Mouse (Mus musculus) cortical plate, adult 2 months (tissue): ENCODE measurements around the gene Gse1. TPM values are rescaled to one million over a fixed set of nuclear protein-coding genes. Genes with fewer than 3 reads are reported as not detected.

Source experiments
- H3K27ac ChIP-seq: fragments of 200-500 bp; 2 replicates; pipeline ENCODE4 v1.5.1; 2012; ENCODE audit warnings: low read length, control low read depth, inconsistent platforms; ENCODE audit not compliant: insufficient read depth
- H3K4me1 ChIP-seq: fragments of 200-500 bp; 2 replicates; pipeline ENCODE4 v1.6.1; 2011; ENCODE audit warnings: low read length; ENCODE audit not compliant: control insufficient read depth, insufficient read depth
- H3K4me3 ChIP-seq: fragments of 200-500 bp; 2 replicates; pipeline ENCODE4 v1.5.1; 2011; ENCODE audit warnings: mild to moderate bottlenecking, low read length, control low read depth; ENCODE audit not compliant: insufficient read depth
- CTCF ChIP-seq: fragments of 200-500 bp; IDR thresholded peaks from 2 replicates; pipeline ENCODE4 v1.5.1; 2011; ENCODE audit warnings: mild to moderate bottlenecking, control low read depth, low read length; ENCODE audit not compliant: insufficient read depth; ENCODE audit errors: extremely low read depth
- POLR2A ChIP-seq: fragments of 200-500 bp; IDR thresholded peaks from 2 replicates; pipeline ENCODE4 v1.6.1; 2011; ENCODE audit warnings: mild to moderate bottlenecking, low read length, control low read depth; ENCODE audit not compliant: insufficient read depth; ENCODE audit errors: extremely low read depth
- polyA plus RNA-seq: library from polyadenylated mRNA; depleted of rRNA; stranded (reverse); fragments of >200 nt; gene quantifications from 2 replicates; pipeline ENCODE4 v1.2.3, GENCODE M21; 2012

Gse1 gene
- polyA plus RNA-seq, 1 experiment, result 41.0 TPM

- 0 out of 2 replicates have a peak, but pooled peaks cover 2% of the 10 kb centered on the region for H3K4me1 ChIP-seq
- H3K4me3 ChIP-seq, result no peak overlapping the region
- TF ChIP-seq CTCF (no peak), POLR2A (no peak)
- no peak overlapping the region for H3K27ac ChIP-seq
Observed at GRCm38 (mm10) chr8:120452111-120452510, 223.9 kb downstream of the Gse1 start.

- Histone ChIP-seq H3K27ac (no peak overlapping the region), H3K4me3 (no peak overlapping the region), H3K4me1 (no peaks in the 10 kb centered on the region)
- TF ChIP-seq CTCF (no peak), POLR2A (no peak)
Observed at GRCm38 (mm10) chr8:120454404-120454803, 226.1 kb downstream of the Gse1 start.

- Histone ChIP-seq H3K4me3 (no peak overlapping the region), H3K27ac (no peak overlapping the region), H3K4me1 (peaks cover under 1% of the 10 kb centered on the region; the same call in 1 of the 2 replicates)
- TF ChIP-seq CTCF (no peak), POLR2A (no peak)
Observed at GRCm38 (mm10) chr8:120460375-120460774, 232.1 kb downstream of the Gse1 start.

- TF ChIP-seq CTCF (no peak), POLR2A (no peak)
- Histone ChIP-seq H3K4me1 (peaks cover 2% of the 10 kb centered on the region; the same call in 1 of the 2 replicates), H3K4me3 (no peak overlapping the region), H3K27ac (no peak overlapping the region)
Observed at GRCm38 (mm10) chr8:120462119-120462551, 233.9 kb downstream of the Gse1 start.

GRCm38 (mm10) chr8:120462611-120463010 is 234.4 kb downstream of the Gse1 start:
- TF ChIP-seq CTCF (no peak), POLR2A (no peak)
- peaks cover 2% of the 10 kb centered on the region; the same call in 1 of the 2 replicates for H3K4me1 ChIP-seq
- H3K27ac ChIP-seq, result no peak overlapping the region
- no peak overlapping the region for H3K4me3 ChIP-seq

- peaks cover 2% of the 10 kb centered on the region; the same call in 1 of the 2 replicates for H3K4me1 ChIP-seq
- TF ChIP-seq CTCF (no peak), POLR2A (no peak)
- no peak overlapping the region for H3K4me3 ChIP-seq
- no peak overlapping the region for H3K27ac ChIP-seq
Observed at GRCm38 (mm10) chr8:120463918-120464584, 235.8 kb downstream of the Gse1 start.

GRCm38 (mm10) chr8:120464585-120464937 is 236.3 kb downstream of the Gse1 start:
- Histone ChIP-seq H3K4me3 (no peak overlapping the region), H3K27ac (no peak overlapping the region), H3K4me1 (peaks cover 2% of the 10 kb centered on the region; the same call in 1 of the 2 replicates)
- TF ChIP-seq POLR2A (no peak), CTCF (no peak)

GRCm38 (mm10) chr8:120465710-120466109 is 237.5 kb downstream of the Gse1 start:
- Histone ChIP-seq H3K4me1 (peaks cover 2% of the 10 kb centered on the region; the same call in 1 of the 2 replicates), H3K27ac (no peak overlapping the region), H3K4me3 (no peak overlapping the region)
- no peak for TF ChIP-seq CTCF
- no peak for TF ChIP-seq POLR2A

- peaks cover 2% of the 10 kb centered on the region; the same call in 1 of the 2 replicates for H3K4me1 ChIP-seq
- H3K4me3 ChIP-seq, result no peak overlapping the region
- no peak overlapping the region for H3K27ac ChIP-seq
- TF ChIP-seq CTCF (no peak), POLR2A (no peak)
Observed at GRCm38 (mm10) chr8:120466266-120466665, 238.0 kb downstream of the Gse1 start.

GRCm38 (mm10) chr8:120467598-120467997 is 239.3 kb downstream of the Gse1 start:
- Histone ChIP-seq H3K27ac (no peak overlapping the region), H3K4me1 (peaks cover 2% of the 10 kb centered on the region; the same call in 1 of the 2 replicates), H3K4me3 (no peak overlapping the region)
- TF ChIP-seq CTCF (no peak), POLR2A (no peak)

GRCm38 (mm10) chr8:120470170-120470569 is 241.9 kb downstream of the Gse1 start:
- TF ChIP-seq POLR2A, result no peak
- no peak for TF ChIP-seq CTCF
- H3K4me3 ChIP-seq, result no peak overlapping the region
- H3K27ac ChIP-seq, result no peak overlapping the region
- peaks cover 2% of the 10 kb centered on the region; the same call in 1 of the 2 replicates for H3K4me1 ChIP-seq

- no peaks in the 10 kb centered on the region for H3K4me1 ChIP-seq
Observed at GRCm38 (mm10) chr8:120471166-120471565, 242.9 kb downstream of the Gse1 start.

More at GRCm38 (mm10) chr8:120471166-120471565, 242.9 kb downstream of the Gse1 start:
- H3K27ac ChIP-seq, result no peak overlapping the region
- H3K4me3 ChIP-seq, result no peak overlapping the region
- TF ChIP-seq CTCF (0 out of 2 replicates have a peak, but pooled peaks have one; percentile 22), POLR2A (no peak)
